Mouse (Mus musculus): ENCODE measurements around the gene Arhgap40. TPM values are rescaled to one million over a fixed set of nuclear protein-coding genes. Genes with fewer than 3 reads are reported as not detected.

Gene Arhgap40
- polyA plus RNA-seq, 1 experiment from 2014 or later = not detected

DNA sequence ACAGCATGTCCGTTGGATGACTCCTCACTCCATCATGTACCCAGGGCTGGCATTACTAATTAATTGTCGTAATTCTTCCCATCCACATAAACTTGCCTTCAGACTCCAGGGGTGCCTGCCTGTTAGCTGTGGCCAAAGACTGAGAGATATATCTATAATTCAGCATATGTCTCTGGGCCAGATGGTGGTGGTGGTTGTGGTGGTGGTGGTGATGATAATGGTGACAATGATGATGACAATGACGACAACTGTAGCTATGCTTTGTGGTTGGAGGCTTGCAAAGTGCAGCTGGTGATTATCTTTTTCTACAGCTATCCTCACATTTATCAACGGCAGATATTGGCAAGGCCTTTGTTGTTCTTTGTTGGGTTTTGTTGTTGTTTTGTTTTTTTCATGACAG is 80.8 kb downstream of the Arhgap40 start:
- no peak for ATAC-seq
- H3K27ac ChIP-seq (ENCODE audit: low read depth) = no peak overlapping the region
- whole genome bisulfite sequencing (ENCODE audit: insufficient replicate concordance) = 61% methylated on average over 4 of the region's 4 CpGs

DNA sequence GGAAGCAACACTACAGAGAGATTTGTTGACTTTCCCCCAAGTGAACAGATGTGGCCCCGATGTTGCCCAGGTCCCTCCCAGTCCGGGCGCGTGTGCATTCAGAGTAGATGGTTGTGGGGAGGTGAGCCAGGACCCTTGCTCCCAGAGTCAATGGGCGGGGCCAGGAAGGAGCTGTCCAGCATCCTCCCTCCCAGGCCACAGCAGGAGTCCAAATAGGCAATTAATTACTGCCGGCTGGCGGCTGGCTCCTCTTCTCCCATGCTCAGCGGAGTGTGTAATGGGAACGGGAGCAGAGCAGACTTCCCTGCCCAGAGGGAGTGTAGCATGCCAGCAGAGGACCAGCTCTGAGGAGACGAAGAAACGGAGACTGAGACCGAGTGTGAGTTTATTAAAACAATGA is 82.5 kb downstream of the Arhgap40 start:
- no peaks in the 10 kb centered on the region for H3K36me3 ChIP-seq (replicated peaks; ENCODE audit: insufficient read depth, low read length)
- H3K27me3 ChIP-seq (ENCODE audit: insufficient read depth, low read length) = peaks cover 10% of the 10 kb centered on the region; the same call in 1 of the 2 replicates
- no peak overlapping the region for H3K4me3 ChIP-seq (ENCODE audit: low read depth, low read length)
- DNase-seq (peak; percentile 23), ATAC-seq (no peak)
- no peak overlapping the region for H3K9ac ChIP-seq (replicated peaks)
- 1% methylated on average over 12 of the region's 12 CpGs for WGBS (ENCODE audit: insufficient replicate concordance)
- H3K4me2 ChIP-seq (ENCODE audit: low read depth, low read length) = no peak overlapping the region
- no peak overlapping the region for H3K27ac ChIP-seq (ENCODE audit: low read depth)
- no peaks in the 10 kb centered on the region for H3K4me1 ChIP-seq (ENCODE audit: insufficient read depth)
- no peak for TF ChIP-seq CTCF (IDR thresholded peaks at IDR 0.05; ENCODE audit: low read depth)
- TF ChIP-seq EP300 (IDR thresholded peaks at IDR 0.05; ENCODE audit: low read depth) = no peak
- H3K9me3 ChIP-seq (ENCODE audit: low read length) = no peaks in the 10 kb centered on the region

More for the DNA sequence above, 80.8 kb downstream of the Arhgap40 start:
- H3K9ac ChIP-seq (replicated peaks) = no peak overlapping the region
- DNase-seq = no peak
- no peaks in the 10 kb centered on the region for H3K9me3 ChIP-seq (ENCODE audit: low read length)
- no peak overlapping the region for H3K4me3 ChIP-seq (ENCODE audit: low read depth, low read length)
- H3K27me3 ChIP-seq (ENCODE audit: insufficient read depth, low read length) = peaks cover 10% of the 10 kb centered on the region; the same call in 1 of the 2 replicates
- no peaks in the 10 kb centered on the region for H3K36me3 ChIP-seq (replicated peaks; ENCODE audit: insufficient read depth, low read length)
- no peak overlapping the region for H3K4me2 ChIP-seq (ENCODE audit: low read depth, low read length)
- TF ChIP-seq CTCF (IDR thresholded peaks at IDR 0.05; ENCODE audit: low read depth) (no peak), EP300 (IDR thresholded peaks at IDR 0.05; ENCODE audit: low read depth) (no peak)
- no peaks in the 10 kb centered on the region for H3K4me1 ChIP-seq (ENCODE audit: insufficient read depth)

DNA sequence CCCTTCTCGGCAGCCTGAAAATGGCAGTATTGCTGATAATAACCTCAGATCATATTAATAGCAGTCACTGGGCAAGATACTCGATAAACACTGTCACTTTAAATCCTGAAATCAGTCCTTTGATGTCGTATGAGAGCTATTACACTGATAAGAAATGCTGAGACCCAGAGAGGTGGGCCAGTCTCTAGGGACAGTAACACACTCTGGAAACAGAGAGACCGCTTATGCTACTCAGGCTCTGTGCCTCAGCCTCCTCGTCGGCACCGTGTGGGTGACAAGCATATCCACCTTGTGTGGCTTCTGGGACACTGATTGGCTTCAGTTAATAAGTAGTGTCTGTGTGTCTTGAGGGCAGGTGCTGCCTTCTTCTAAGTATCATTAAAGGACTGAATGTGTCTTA is 83.0 kb downstream of the Arhgap40 start:
- no peak for ATAC-seq
- 35% methylated on average over 7 of the region's 7 CpGs for WGBS (ENCODE audit: insufficient replicate concordance)

DNA sequence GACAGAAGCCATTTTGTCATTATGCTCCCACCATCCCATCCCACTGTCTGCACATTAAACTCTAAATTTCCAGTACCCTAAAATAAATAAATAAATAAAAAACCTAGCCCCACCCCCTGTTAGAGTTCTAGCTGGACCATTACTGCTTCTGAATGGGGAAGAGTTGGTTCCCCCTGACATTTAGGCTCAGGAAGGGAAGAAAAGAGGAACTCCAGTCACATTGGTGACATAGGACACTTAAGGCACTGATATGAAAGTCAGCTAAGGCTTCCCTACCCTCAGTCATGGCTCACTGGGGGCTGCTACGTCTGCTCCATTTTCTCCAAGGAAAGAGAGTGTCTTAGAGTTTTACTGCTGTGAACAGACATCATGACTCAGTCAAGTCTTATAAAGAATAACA is 84.2 kb downstream of the Arhgap40 start:
- DNase-seq (no peak), ATAC-seq (no peak)
- Histone ChIP-seq H3K27ac (ENCODE audit: low read depth) (no peak overlapping the region), H3K27me3 (ENCODE audit: insufficient read depth, low read length) (peaks cover 13% of the 10 kb centered on the region), H3K9me3 (ENCODE audit: low read length) (no peaks in the 10 kb centered on the region), H3K4me3 (ENCODE audit: low read depth, low read length) (no peak overlapping the region), H3K36me3 (replicated peaks; ENCODE audit: insufficient read depth, low read length) (no peaks in the 10 kb centered on the region), H3K4me1 (ENCODE audit: insufficient read depth) (no peaks in the 10 kb centered on the region), H3K4me2 (ENCODE audit: low read depth, low read length) (no peak overlapping the region), H3K9ac (replicated peaks) (no peak overlapping the region)
- TF ChIP-seq EP300 (IDR thresholded peaks at IDR 0.05; ENCODE audit: low read depth) = no peak
- no peak for TF ChIP-seq CTCF (IDR thresholded peaks at IDR 0.05; ENCODE audit: low read depth)
- 25% methylated on average over 1 of the region's 1 CpGs for WGBS (ENCODE audit: insufficient replicate concordance)

More for the DNA sequence above, 83.0 kb downstream of the Arhgap40 start:
- H3K9me3 ChIP-seq (ENCODE audit: low read length) = no peaks in the 10 kb centered on the region
- H3K4me2 ChIP-seq (ENCODE audit: low read depth, low read length) = no peak overlapping the region
- H3K4me1 ChIP-seq (ENCODE audit: insufficient read depth) = no peaks in the 10 kb centered on the region
- TF ChIP-seq EP300 (IDR thresholded peaks at IDR 0.05; ENCODE audit: low read depth) (no peak), CTCF (IDR thresholded peaks at IDR 0.05; ENCODE audit: low read depth) (no peak)
- no peak for DNase-seq
- H3K4me3 ChIP-seq (ENCODE audit: low read depth, low read length) = no peak overlapping the region
- H3K9ac ChIP-seq (replicated peaks) = no peak overlapping the region
- H3K27me3 ChIP-seq (ENCODE audit: insufficient read depth, low read length) = peaks cover 10% of the 10 kb centered on the region; the same call in 1 of the 2 replicates
- H3K36me3 ChIP-seq (replicated peaks; ENCODE audit: insufficient read depth, low read length) = no peaks in the 10 kb centered on the region
- no peak overlapping the region for H3K27ac ChIP-seq (ENCODE audit: low read depth)

Other genes with a start within 250 kb of the Arhgap40 start
- gene Lbp, start 206.3 kb upstream of the Arhgap40 start, polyA plus RNA-seq (2015; fragmentation: Nextera tagmentation; extraction: Ambion mirVana) = 167 and 193 TPM in 2 replicates
- 0.28 and 0.57 TPM in 2 replicates for gene Snhg11, start 137.2 kb upstream of the Arhgap40 start, polyA plus RNA-seq (2015; fragmentation: Nextera tagmentation; extraction: Ambion mirVana)
- gene Ralgapb, start 102.9 kb upstream of the Arhgap40 start, polyA plus RNA-seq (2015; fragmentation: Nextera tagmentation; extraction: Ambion mirVana) = 4.3 and 5.1 TPM in 2 replicates
- gene Adig, start 10.2 kb upstream of the Arhgap40 start, polyA plus RNA-seq (2015; fragmentation: Nextera tagmentation; extraction: Ambion mirVana) = not detected in 2 replicates
- not detected in 2 replicates for gene Slc32a1, start 98.0 kb downstream of the Arhgap40 start, polyA plus RNA-seq (2015; fragmentation: Nextera tagmentation; extraction: Ambion mirVana)
- gene Actr5, start 112.1 kb downstream of the Arhgap40 start, polyA plus RNA-seq (2015; fragmentation: Nextera tagmentation; extraction: Ambion mirVana) = 2.8 and 3.1 TPM in 2 replicates
- 2.5 and 2.9 TPM in 2 replicates for gene Ppp1r16b, start 152.6 kb downstream of the Arhgap40 start, polyA plus RNA-seq (2015; fragmentation: Nextera tagmentation; extraction: Ambion mirVana)

Measured in liver, postnatal 0 days (tissue).